Mouse (Mus musculus) stomach, embryonic 14.5 days (tissue): ENCODE measurements around the gene Cfap221. TPM values are rescaled to one million over a fixed set of nuclear protein-coding genes. Genes with fewer than 3 reads are reported as not detected.

Experiments
- ATAC-seq: fragments of 200-750 bp; cut with Nextera tagmentation; 2 replicates; pipeline ENCODE4 v1.8.0; 2017; ENCODE audit warnings: low read depth, moderate TSS enrichment; ENCODE audit not compliant: insufficient number of reproducible peaks, insufficient read depth, low FRiP score
- H3K27ac ChIP-seq: fragments of 300-500 bp; sonication (generic); 2 replicates; pipeline ENCODE4 v1.5.1; 2014; ENCODE audit warnings: mild to moderate bottlenecking, low read length, moderate library complexity, mixed read lengths
- H3K27me3 ChIP-seq: fragments of 300-500 bp; sonication (generic); 2 replicates; pipeline ENCODE4 v1.6.1; 2014; ENCODE audit warnings: low read length, control low read depth, mixed read lengths; ENCODE audit not compliant: control insufficient read depth, insufficient read depth
- H3K36me3 ChIP-seq: fragments of 300-500 bp; sonication (generic); 2 replicates; pipeline ENCODE4 v1.6.1; 2014; ENCODE audit warnings: mild to moderate bottlenecking, control low read depth, low read length, moderate library complexity, mixed read lengths; ENCODE audit not compliant: control insufficient read depth, insufficient read depth
- H3K4me1 ChIP-seq: fragments of 300-500 bp; sonication (generic); 2 replicates; pipeline ENCODE4 v1.6.1; 2014; ENCODE audit warnings: low read length, control low read depth, mixed read lengths; ENCODE audit not compliant: control insufficient read depth, insufficient read depth
- H3K4me2 ChIP-seq: fragments of 300-500 bp; sonication (generic); replicated peaks from 2 replicates; pipeline ENCODE4 v1.6.1; 2014; ENCODE audit warnings: low read depth, low read length, control low read depth
- H3K4me3 ChIP-seq: fragments of 300-500 bp; sonication (generic); 2 replicates; pipeline ENCODE4 v1.5.1; 2014; ENCODE audit warnings: low read depth, low read length, control low read depth
- H3K9ac ChIP-seq: fragments of 300-500 bp; sonication (generic); replicated peaks from 2 replicates; pipeline ENCODE4 v1.6.1; 2014; ENCODE audit warnings: low read depth, mild to moderate bottlenecking, control low read depth, low read length, moderate library complexity, mixed read lengths
- H3K9me3 ChIP-seq: fragments of 300-500 bp; sonication (generic); 2 replicates; pipeline ENCODE4 v1.6.1; 2016; ENCODE audit warnings: low read depth, low read length, control low read depth; ENCODE audit not compliant: control insufficient read depth
- WGBS: fragments of 180-500 bp; shearing (Covaris S2); extraction: QIAGEN DNeasy Blood & Tissue Kit; methylation state at CpG from one replicate; pipeline ENCODE4 v1.1.7; 2014; 5-methylcytosine and 5-hydroxymethylcytosine counted together
- polyA plus RNA-seq: library from polyadenylated mRNA; unstranded; fragments of >200 nt; fragmentation: Nextera tagmentation; extraction: Ambion mirVana; gene quantifications from 2 replicates; pipeline ENCODE4 v1.2.1, GENCODE M21; 2014

Gene Cfap221
- not detected in 2 replicates for polyA plus RNA-seq

DNA sequence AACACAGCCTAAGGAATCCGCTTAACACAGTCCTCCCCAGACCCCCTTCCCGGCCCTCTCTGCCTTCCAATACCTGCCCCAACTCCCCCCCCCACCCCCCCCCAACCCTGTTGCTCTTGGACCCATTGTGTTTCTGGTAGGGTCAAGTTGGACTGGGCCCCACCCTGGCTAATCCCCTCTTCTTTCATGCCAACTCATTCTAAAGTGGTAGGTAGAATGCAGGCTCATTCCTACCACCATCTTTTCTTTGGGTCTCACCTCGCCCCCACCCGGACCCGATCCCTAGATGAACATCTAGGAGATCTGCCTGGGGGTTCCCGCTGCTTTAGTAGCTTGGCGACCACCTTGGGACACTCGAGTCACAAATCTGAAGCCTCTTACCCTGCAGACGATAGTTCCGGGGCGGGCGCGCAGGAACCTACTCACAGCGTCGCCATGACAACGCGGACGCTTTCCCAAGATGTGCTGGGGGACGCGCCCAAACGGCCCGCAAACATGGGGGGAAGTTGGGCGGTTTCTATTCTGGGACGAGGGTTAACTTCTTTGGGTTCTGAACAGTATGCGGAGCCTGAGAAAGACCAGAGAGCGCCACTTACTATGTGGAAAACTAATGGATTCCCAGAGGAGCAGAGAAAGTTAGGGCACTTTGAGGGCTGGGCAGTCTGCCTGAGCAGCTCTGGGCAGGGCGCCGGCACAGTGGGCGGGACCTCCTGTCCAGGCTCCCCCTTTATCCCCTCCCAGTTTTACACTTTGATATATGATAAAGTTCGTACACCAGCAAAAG is at the start of gene Cfap221:
Gene Cfap221, minus strand, starts transcription at position 437 of the 784 bp plus-strand sequence.
- peak within 1 kb of the TSS; percentile 65 for H3K4me2 ChIP-seq

DNA sequence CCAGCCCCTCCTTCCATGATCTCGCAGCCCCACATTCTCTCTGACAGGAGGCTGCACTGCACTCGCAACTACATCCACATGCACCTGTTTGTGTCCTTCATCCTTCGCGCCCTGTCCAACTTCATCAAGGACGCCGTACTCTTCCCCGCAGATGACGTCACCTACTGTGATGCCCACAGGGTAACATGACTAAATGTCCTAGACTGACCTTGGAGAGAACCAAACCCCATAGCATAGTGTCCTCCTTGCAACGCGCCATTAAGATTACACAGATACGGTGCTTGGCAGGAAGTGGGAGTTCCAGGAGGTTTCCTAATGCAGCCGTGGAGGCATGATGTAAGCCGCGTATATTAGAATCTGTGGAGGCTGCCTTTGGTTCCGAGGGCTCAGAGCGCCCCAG is 47.5 kb upstream of the Cfap221 start:
- H3K4me1 ChIP-seq = no peaks in the 10 kb centered on the region
- no peak overlapping the region for H3K4me3 ChIP-seq
- no peak overlapping the region for H3K9ac ChIP-seq
- no peak overlapping the region for H3K4me2 ChIP-seq
- ATAC-seq = no peak
- H3K27me3 ChIP-seq = no peaks in the 10 kb centered on the region
- H3K36me3 ChIP-seq = no peaks in the 10 kb centered on the region
- H3K27ac ChIP-seq = no peak overlapping the region
- H3K9me3 ChIP-seq = no peaks in the 10 kb centered on the region
- WGBS = 82% methylated on average over 16 of the region's 16 CpGs

More for the DNA sequence above, at the start of gene Cfap221:
- no peaks in the 10 kb centered on the region for H3K27me3 ChIP-seq
- 6% methylated on average over 30 of the region's 30 CpGs for WGBS
- ATAC-seq = peak; percentile 92; the same call in 1 of the 2 replicates
- H3K4me1 ChIP-seq = no peaks in the 10 kb centered on the region
- H3K27ac ChIP-seq = no peak within 1 kb of the TSS
- H3K9ac ChIP-seq = no peak within 1 kb of the TSS
- H3K36me3 ChIP-seq = no peaks in the 10 kb centered on the region
- peak within 1 kb of the TSS; percentile 43 for H3K4me3 ChIP-seq
- no peaks in the 10 kb centered on the region for H3K9me3 ChIP-seq

DNA sequence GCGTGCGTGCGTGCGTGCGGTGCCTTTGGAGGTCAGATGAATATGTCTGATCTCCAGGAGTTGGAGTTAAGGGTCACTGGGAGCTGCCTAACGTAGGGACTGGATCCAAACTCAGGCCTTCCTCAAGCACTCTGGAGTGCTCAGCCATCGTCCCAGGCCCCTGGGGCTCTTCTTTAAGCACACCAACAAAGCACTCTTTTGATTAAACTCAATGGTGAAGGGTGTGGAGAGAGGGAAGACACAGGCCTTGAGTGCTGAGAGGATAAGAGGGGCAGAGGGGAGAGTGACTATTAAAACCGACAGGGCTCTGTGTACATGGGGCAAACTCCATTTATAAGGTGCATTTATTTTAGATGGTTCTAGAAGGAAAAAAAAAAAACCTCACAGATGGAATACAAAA is 45.4 kb upstream of the Cfap221 start:
- Histone ChIP-seq H3K4me3 (no peak overlapping the region), H3K36me3 (no peaks in the 10 kb centered on the region), H3K4me1 (no peaks in the 10 kb centered on the region), H3K9me3 (no peaks in the 10 kb centered on the region), H3K27ac (no peak overlapping the region), H3K27me3 (no peaks in the 10 kb centered on the region), H3K9ac (no peak overlapping the region), H3K4me2 (no peak overlapping the region)
- WGBS = 74% methylated on average over 8 of the region's 8 CpGs
- ATAC-seq = no peak

- WGBS = 81% methylated on average over 9 of the region's 9 CpGs
- Histone ChIP-seq H3K4me1 (no peaks in the 10 kb centered on the region), H3K9me3 (no peaks in the 10 kb centered on the region), H3K36me3 (no peaks in the 10 kb centered on the region), H3K27ac (no peak overlapping the region), H3K4me3 (no peak overlapping the region), H3K4me2 (no peak overlapping the region), H3K27me3 (no peaks in the 10 kb centered on the region), H3K9ac (no peak overlapping the region)
- ATAC-seq = no peak
Observed at GRCm38 (mm10) chr1:120038594-120038993, 41.6 kb upstream of the Cfap221 start.

DNA sequence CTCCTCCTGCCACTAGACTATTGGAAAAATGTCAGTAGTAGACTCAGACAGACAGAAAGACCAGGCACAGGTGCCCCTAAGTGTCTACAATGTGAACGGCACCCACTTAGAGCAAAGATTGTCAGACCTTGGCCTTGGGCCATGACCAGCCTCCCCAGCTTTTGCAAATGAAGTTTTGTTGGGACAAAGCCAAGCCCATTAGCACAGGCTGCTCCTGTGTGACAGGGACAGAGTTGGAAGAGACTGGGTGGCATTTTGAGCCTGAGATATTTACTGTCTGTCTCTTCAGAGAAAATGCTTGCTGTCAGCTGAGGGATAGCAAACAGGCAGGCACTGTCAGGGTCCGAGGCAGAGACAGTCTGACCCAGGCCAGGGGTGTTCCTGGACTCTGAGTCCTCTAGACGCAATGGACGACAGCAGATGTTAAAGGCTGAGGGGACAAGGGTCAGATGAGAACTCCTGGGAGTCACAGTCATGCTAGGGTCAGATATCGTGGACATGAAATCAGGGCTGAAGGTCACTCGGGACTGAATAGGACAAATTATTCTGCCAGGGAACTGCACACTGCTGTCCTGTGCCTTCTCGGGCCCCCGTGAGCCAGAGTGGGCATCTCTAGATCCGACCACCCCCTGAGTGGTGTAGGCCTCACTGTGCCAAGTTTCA is 40.1 kb upstream of the Cfap221 start:
- Histone ChIP-seq H3K4me3 (no peak overlapping the region), H3K4me2 (no peak overlapping the region), H3K36me3 (no peaks in the 10 kb centered on the region), H3K9ac (no peak overlapping the region), H3K27me3 (no peaks in the 10 kb centered on the region), H3K4me1 (no peaks in the 10 kb centered on the region), H3K27ac (no peak overlapping the region), H3K9me3 (no peaks in the 10 kb centered on the region)
- 63% methylated on average over 9 of the region's 9 CpGs for WGBS
- ATAC-seq = no peak

DNA sequence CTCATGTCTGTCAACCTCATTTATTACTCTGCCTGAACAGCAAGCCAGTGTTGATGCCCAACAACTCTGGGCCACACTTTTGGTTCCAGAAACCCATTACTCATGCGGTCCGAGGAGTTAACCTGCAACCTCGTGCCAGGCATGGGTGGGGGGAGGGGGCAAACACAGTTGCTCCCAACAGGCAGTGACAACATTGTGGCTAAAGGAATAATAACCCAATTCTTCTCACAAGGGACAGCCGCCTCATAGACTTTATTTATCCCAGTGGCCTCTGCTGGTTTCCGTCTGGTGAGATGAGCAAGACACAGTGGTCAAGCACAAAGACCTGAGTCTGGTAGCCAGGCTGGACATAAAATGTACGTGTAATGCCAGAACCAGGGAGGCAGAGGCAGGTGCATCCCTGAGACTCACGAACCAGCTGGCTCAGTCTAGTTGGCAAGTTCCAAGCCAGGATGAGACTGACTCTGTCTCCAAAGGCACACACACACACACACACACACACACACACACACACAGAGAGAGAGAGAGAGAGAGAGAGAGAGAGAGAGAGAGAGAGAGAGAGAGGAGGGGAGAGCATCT is 38.5 kb upstream of the Cfap221 start:
- no peaks in the 10 kb centered on the region for H3K27me3 ChIP-seq
- no peak overlapping the region for H3K27ac ChIP-seq
- H3K9me3 ChIP-seq = no peaks in the 10 kb centered on the region
- H3K36me3 ChIP-seq = no peaks in the 10 kb centered on the region
- no peak overlapping the region for H3K9ac ChIP-seq
- no peaks in the 10 kb centered on the region for H3K4me1 ChIP-seq
- H3K4me3 ChIP-seq = no peak overlapping the region
- 76% methylated on average over 7 of the region's 7 CpGs for WGBS
- ATAC-seq = no peak
- no peak overlapping the region for H3K4me2 ChIP-seq

GRCm38 (mm10) chr1:120034793-120035192 is 37.8 kb upstream of the Cfap221 start:
- no peak for ATAC-seq
- Histone ChIP-seq H3K4me1 (no peaks in the 10 kb centered on the region), H3K4me3 (no peak overlapping the region), H3K36me3 (no peaks in the 10 kb centered on the region), H3K9me3 (no peaks in the 10 kb centered on the region), H3K4me2 (no peak overlapping the region), H3K9ac (no peak overlapping the region), H3K27ac (no peak overlapping the region), H3K27me3 (no peaks in the 10 kb centered on the region)
- 72% methylated on average over 1 of the region's 1 CpGs for WGBS

DNA sequence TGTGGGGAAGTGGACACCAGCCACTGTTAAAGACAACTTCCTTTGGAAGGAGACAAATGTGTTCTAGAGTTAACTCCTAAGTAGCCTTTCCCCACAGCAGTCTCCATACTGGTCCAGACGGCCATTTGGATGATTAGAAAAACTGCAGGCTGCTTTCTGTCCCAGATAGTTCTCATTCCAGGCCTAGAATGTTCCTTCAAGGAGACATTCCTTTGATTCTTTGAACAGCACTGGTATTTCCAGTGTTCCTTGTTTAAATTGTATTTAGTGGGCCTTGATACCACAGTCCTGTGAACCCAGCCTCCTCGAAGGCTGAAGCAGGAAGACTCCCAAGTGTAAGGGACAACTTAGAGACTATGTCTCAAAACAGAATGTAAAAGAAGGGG is 36.4 kb upstream of the Cfap221 start:
- H3K27me3 ChIP-seq = no peaks in the 10 kb centered on the region
- ATAC-seq = no peak
- H3K36me3 ChIP-seq = no peaks in the 10 kb centered on the region
- H3K9ac ChIP-seq = no peak overlapping the region
- H3K9me3 ChIP-seq = no peaks in the 10 kb centered on the region
- no peak overlapping the region for H3K4me2 ChIP-seq
- no peak overlapping the region for H3K4me3 ChIP-seq
- WGBS = 71% methylated on average over 2 of the region's 2 CpGs
- H3K4me1 ChIP-seq = no peaks in the 10 kb centered on the region
- no peak overlapping the region for H3K27ac ChIP-seq
